8 mouse cellular contexts compared by ENCODE assay signal in the genomic region with DNA sequence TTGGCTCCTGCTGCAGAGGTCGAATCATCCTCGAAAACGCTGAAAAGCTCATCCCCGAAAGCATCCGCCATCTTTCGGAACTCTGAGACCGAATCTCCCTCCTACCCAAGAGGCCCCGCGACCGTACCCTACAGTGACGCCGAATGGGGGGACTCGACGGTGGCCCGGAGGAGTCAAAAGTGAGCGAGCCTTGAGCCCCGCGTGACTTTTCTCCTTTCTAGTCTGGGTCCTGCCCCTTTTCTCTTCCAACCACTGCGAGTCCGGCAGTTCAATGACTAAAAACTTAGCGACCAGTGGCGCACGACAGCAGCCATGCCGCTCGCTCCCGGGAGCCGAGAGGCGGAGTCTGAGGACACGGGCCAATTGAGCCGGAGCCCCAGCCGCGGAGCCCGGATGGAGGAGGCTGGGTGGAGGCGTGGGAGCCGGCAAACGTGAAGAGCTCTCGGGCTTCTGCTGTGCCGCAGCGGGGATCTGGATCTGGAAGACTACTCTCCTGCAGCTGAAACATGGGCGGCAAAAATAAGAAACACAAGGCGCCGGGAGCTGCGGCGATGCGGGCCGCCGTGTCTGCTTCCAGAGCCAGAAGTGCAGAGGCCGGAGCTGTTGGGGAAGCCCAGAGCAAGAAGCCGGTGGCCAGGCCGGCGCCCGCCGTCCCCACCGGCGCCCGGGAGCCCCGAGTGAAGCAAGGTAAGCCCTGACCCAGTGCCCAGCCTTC. TPM values are rescaled to one million over a fixed set of nuclear protein-coding genes. Genes with fewer than 3 reads are reported as not detected.
DNase-seq lines count a peak whose midpoint lies in the region; ATAC-seq lines count a peak whose summit lies in the region.

Gene Mtrex, minus strand, starts transcription at position 112 of the 715 bp plus-strand sequence.
Gene Dhx29, plus strand, starts transcription at position 168 of the 715 bp plus-strand sequence.

- intact Hi-C loops in gastrocnemius, postnatal 14 days (cut with DNase I; ENCODE audit: low total_unique reads), result no loop called here
- intact Hi-C loops in left cerebral cortex, postnatal 10 days (cut with DNase I), result loop anchor here (5.0 kb wide), 1 partner anchor 110 kb away; the partner anchor contains the start of gene Cdc20b

- peak; percentile 99 to 100 for DNase-seq in adrenal gland, adult (ENCODE audit: inconsistent age in 2 of 2, low spot score in 1 of 2)
- peak; percentile 99 for DNase-seq in embryo, embryonic 10.5 days (ENCODE audit: low spot score)
- peak; percentile 99 for DNase-seq in gastrocnemius, postnatal 14 days
- peak; percentile 99 for DNase-seq in left cerebral cortex, postnatal 10 days (ENCODE audit: extremely low spot score in 1 of 2, low spot score in 2 of 2)
- DNase-seq in right cerebral cortex, postnatal 25 days, result peak; percentile 99
- DNase-seq in urinary bladder, postnatal 4 days (ENCODE audit: low spot score in 2 of 2), result peak; percentile 98 to 99

- ATAC-seq in inflammation-experienced regulatory T-cells, adult 6 months, result peak; percentile 93
- peak; percentile 99 for ATAC-seq in megakaryocyte-erythroid progenitor cell, adult 5-6 weeks (replicated peaks; ENCODE audit: low FRiP score, low TSS enrichment, poor library complexity, severe bottlenecking)

RNA-seq across cellular contexts. Expression of gene Mtrex, which starts in this region (rescaled TPM):
- 10 to 100 TPM; 23.0 to 24.5 TPM for total RNA-seq in gastrocnemius, postnatal 14 days (2021)
- polyA plus RNA-seq in inflammation-experienced regulatory T-cells, adult 6 months (2017; shearing (Covaris generic)), result 10 to 100 TPM; 55.7 to 77.3 (median 74.5) TPM
- 10 to 100 TPM; 39.9 to 41.1 TPM for total RNA-seq in left cerebral cortex, postnatal 10 days (2021)
- total RNA-seq in megakaryocyte-erythroid progenitor cell, adult 5-6 weeks (2014; fragmentation: Nextera tagmentation), result 81.8 and 86.2 TPM in 2 replicates
- 109 and 113 TPM in 2 replicates for total RNA-seq in megakaryocyte-erythroid progenitor cell, adult 5-6 weeks (2017)

RNA-seq across cellular contexts. Expression of gene Dhx29, which starts in this region (rescaled TPM):
- 10 to 100 TPM; 10.1 to 10.8 TPM for total RNA-seq in gastrocnemius, postnatal 14 days (2021)
- polyA plus RNA-seq in inflammation-experienced regulatory T-cells, adult 6 months (2017; shearing (Covaris generic)), result 10 to 100 TPM in 2 of 3 experiments, 1 to 10 TPM in 1; 8.8 to 12.4 (median 10.9) TPM
- 10 to 100 TPM; 21.8 to 24.0 TPM for total RNA-seq in left cerebral cortex, postnatal 10 days (2021)
- total RNA-seq in megakaryocyte-erythroid progenitor cell, adult 5-6 weeks (2014; fragmentation: Nextera tagmentation), result 23.1 and 26.3 TPM in 2 replicates
- 34.5 and 39.3 TPM in 2 replicates for total RNA-seq in megakaryocyte-erythroid progenitor cell, adult 5-6 weeks (2017)

Comparison
In these comparisons a context has a peak if more than half of its experiments do, and no peak if none do; other contexts are left out.
1. Peak in every context shown above with its lines: DNase-seq and ATAC-seq.